Mouse (Mus musculus) cortical plate, adult 2 months (tissue): ENCODE results near the gene Kif18a.

Source experiments
- CTCF ChIP-seq: fragments of 200-500 bp; IDR thresholded peaks from 2 replicates; pipeline ENCODE4 v1.5.1; 2011; ENCODE audit warnings: mild to moderate bottlenecking, control low read depth, low read length; ENCODE audit not compliant: insufficient read depth; ENCODE audit errors: extremely low read depth
- POLR2A ChIP-seq: fragments of 200-500 bp; IDR thresholded peaks from 2 replicates; pipeline ENCODE4 v1.6.1; 2011; ENCODE audit warnings: mild to moderate bottlenecking, low read length, control low read depth; ENCODE audit not compliant: insufficient read depth; ENCODE audit errors: extremely low read depth

GRCm38 (mm10) chr2:109335765-109336164, 55.2 kb downstream of the Kif18a start:
- no peak for TF ChIP-seq POLR2A
- no peak for TF ChIP-seq CTCF
